ENCODE assay signal across 10 mouse cellular contexts in the genomic region with DNA sequence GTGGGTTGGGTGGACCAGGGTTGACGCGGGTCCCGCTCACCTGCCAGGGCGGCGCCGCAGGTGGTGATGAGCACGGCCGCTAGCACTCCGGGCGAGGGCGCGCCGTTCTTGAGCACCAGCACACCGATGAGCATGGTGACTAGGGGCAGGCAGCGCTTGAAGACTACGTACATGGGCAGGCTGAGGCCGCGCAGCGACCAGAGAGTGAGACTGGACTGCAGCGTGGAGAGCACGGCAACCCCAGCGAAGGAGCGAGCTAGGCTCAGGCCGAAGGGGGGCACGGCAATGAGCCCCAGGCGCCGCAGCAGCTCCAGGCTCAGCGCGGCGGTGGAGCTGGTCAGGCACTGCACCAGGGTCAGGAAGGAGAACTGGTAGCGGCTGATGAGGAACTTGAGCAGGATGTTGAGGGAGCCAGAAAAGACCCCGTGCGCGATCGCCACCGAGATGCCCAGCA. TPM values are rescaled to one million over a fixed set of nuclear protein-coding genes. Genes with fewer than 3 reads are reported as not detected.
A peak's percentile ranks its signal among the peaks of the same experiment; 100 is the strongest.
DNase-seq lines count a peak whose midpoint lies in the region; ATAC-seq and TF ChIP-seq lines count a peak whose summit lies in the region.
"Had no signal": no experiment of that assay in that cellular context is flagged by ENCODE, and none has a peak within 500 bp of the region (broad histone marks: within the 10 kb centered on the region; RNA-seq: fewer than 3 reads in every experiment).

No protein-coding gene starts in this region.

- no peaks in the 10 kb centered on the region for H3K36me3 ChIP-seq in CH12.LX (replicated peaks in 1 of 2; ENCODE audit: control insufficient read depth in 1 of 2, insufficient read depth in 1 of 2, low read length in 1 of 2)
- H3K36me3 ChIP-seq in liver, embryonic 12.5 days: no peaks in the 10 kb centered on the region
- H3K36me3 ChIP-seq in neural tube, embryonic 15.5 days: no peaks in the 10 kb centered on the region

- H3K9ac ChIP-seq in CH12.LX (ENCODE audit: insufficient read depth, low read depth): peak overlapping the region; percentile 8; the same call in 1 of the 2 replicates
- H3K9ac ChIP-seq in liver, embryonic 12.5 days: peak overlapping the region; percentile 52
- peak overlapping the region; percentile 55 for H3K9ac ChIP-seq in neural tube, embryonic 15.5 days (replicated peaks)

- H3K4me3 ChIP-seq in gastrocnemius, adult 2 months: peak overlapping the region; percentile 70
- H3K4me3 ChIP-seq in CH12.LX (replicated peaks in 1 of 3; ENCODE audit: low read depth in 2 of 3, low read length in 2 of 3, poor library complexity in 1 of 3): peak overlapping the region; percentile 16 to 59 (median 50)
- H3K4me3 ChIP-seq in liver, embryonic 12.5 days: peak overlapping the region; percentile 61
- H3K4me3 ChIP-seq in neural tube, embryonic 15.5 days (replicated peaks): peak overlapping the region; percentile 56

- no peak for TF ChIP-seq POLR2A in CH12.LX (IDR thresholded peaks at IDR 0.05; ENCODE audit: low read depth, low read length)

- H3K9me3 ChIP-seq in CH12.LX (replicated peaks; ENCODE audit: low read length): peaks cover 14% of the 10 kb centered on the region
- no peaks in the 10 kb centered on the region for H3K9me3 ChIP-seq in liver, embryonic 12.5 days (replicated peaks)
- no peaks in the 10 kb centered on the region for H3K9me3 ChIP-seq in neural tube, embryonic 15.5 days (replicated peaks)

- peaks cover 38% of the 10 kb centered on the region for H3K27me3 ChIP-seq in CH12.LX (replicated peaks)
- H3K27me3 ChIP-seq in liver, embryonic 12.5 days (replicated peaks): peaks cover 58% of the 10 kb centered on the region
- peaks cover 61% of the 10 kb centered on the region for H3K27me3 ChIP-seq in neural tube, embryonic 15.5 days (replicated peaks)

- H3K27ac ChIP-seq in gastrocnemius, adult 2 months: no peak overlapping the region
- H3K27ac ChIP-seq in CH12.LX (ENCODE audit: insufficient read depth, low read depth): no peak overlapping the region
- peak overlapping the region; percentile 66 for H3K27ac ChIP-seq in liver, embryonic 12.5 days
- 0 out of 2 replicates have a peak overlapping the region, but pooled peaks have one; percentile 13 for H3K27ac ChIP-seq in neural tube, embryonic 15.5 days (replicated peaks)
- H3K27ac ChIP-seq: macrophage had no signal

- peak; percentile 26; the same call in 1 of the 2 replicates for ATAC-seq in liver, embryonic 12.5 days
- ATAC-seq in neural tube, embryonic 15.5 days (ENCODE audit: low FRiP score): peak; percentile 69

- intact Hi-C loops in gastrocnemius, adult 2 months (cut with DNase I): no loop called here

- H3K4me1 ChIP-seq in CH12.LX (ENCODE audit: control insufficient read depth in 1 of 2, insufficient read depth in 2 of 2): peaks cover 14 to 38% of the 10 kb centered on the region in 2 experiments
- H3K4me1 ChIP-seq in liver, embryonic 12.5 days: peaks cover 39% of the 10 kb centered on the region
- H3K4me1 ChIP-seq in neural tube, embryonic 15.5 days: peaks cover 36% of the 10 kb centered on the region

- no peaks in the 10 kb centered on the region for H3K79me2 ChIP-seq in CH12.LX (replicated peaks; ENCODE audit: control insufficient read depth, extremely low read depth, insufficient read depth, poor library complexity, severe bottlenecking)

- TF ChIP-seq RAD21 in CH12.LX (IDR thresholded peaks at IDR 0.05; ENCODE audit: low read depth, low read length): no peak; the same call in 1 of the 2 replicates

- no peak for TF ChIP-seq EP300 in CH12.LX (IDR thresholded peaks at IDR 0.05; ENCODE audit: low read length)

- in situ Hi-C loops in CH12.LX (cut with MboI; ENCODE audit: low pct_ligation_motif_present, low pct_unique_long_range_greater_than_20kb, low sequenced_read_pairs): no loop called here

- dilution Hi-C loops in CH12.LX (cut with MboI; ENCODE audit: extremely low pct_ligation_motif_present, extremely low pct_unique_long_range_greater_than_20kb, low sequenced_read_pairs): no loop called here

- WGBS in liver, embryonic 12.5 days (ENCODE audit: insufficient replicate concordance): 2% methylated on average over 36 of the region's 36 CpGs
- WGBS in neural tube, embryonic 15.5 days: under 1% methylated on average over 36 of the region's 36 CpGs

- TF ChIP-seq CTCF in gastrocnemius, adult 2 months (IDR thresholded peaks at IDR 0.05): no peak
- no peak for TF ChIP-seq CTCF in CH12.LX (conservative IDR thresholded peaks at IDR 0.05 in 1 of 2, IDR thresholded peaks at IDR 0.05 in 1 of 2; ENCODE audit: low read depth in 2 of 2, low read length in 2 of 2)

- peak; percentile 24 for DNase-seq in gastrocnemius, adult 2 months
- DNase-seq in gastrocnemius, postnatal 25 days: no peak
- peak; percentile 16 for DNase-seq in CH12.LX (ENCODE audit: extremely low read depth)
- peak; percentile 68 for DNase-seq in embryo, embryonic 10.5 days (ENCODE audit: low spot score)
- DNase-seq in heart, postnatal 4 days: peak; percentile 13
- DNase-seq in T-cell, adult 2 months (ENCODE audit: low spot score): no peak

- H3K4me2 ChIP-seq in CH12.LX (ENCODE audit: insufficient read depth, low read depth, poor library complexity, severe bottlenecking): peak overlapping the region; percentile 99
- peak overlapping the region; percentile 91 for H3K4me2 ChIP-seq in liver, embryonic 12.5 days
- H3K4me2 ChIP-seq in neural tube, embryonic 15.5 days: peak overlapping the region; percentile 99

TF ChIP-seq in CH12.LX, 34 proteins besides CTCF, POLR2A, EP300 and RAD21:
- TF ChIP-seq USF1 (IDR thresholded peaks at IDR 0.05; ENCODE audit: low read depth, low read length): no peak
- 0 out of 2 replicates have a peak, but pooled peaks have one; percentile 21 for TF ChIP-seq NRF1 (IDR thresholded peaks at IDR 0.05; ENCODE audit: low read depth, low read length)
- no peak for TF ChIP-seq ZC3H11A (IDR thresholded peaks at IDR 0.05; ENCODE audit: low read depth, low read length)
- no peak for TF ChIP-seq USF2 (conservative IDR thresholded peaks at IDR 0.05; ENCODE audit: low read depth, low read length)
- TF ChIP-seq ETS1 (conservative IDR thresholded peaks at IDR 0.05; ENCODE audit: low read depth, low read length): no peak
- 0 out of 2 replicates have a peak, but pooled peaks have one; percentile 9 for TF ChIP-seq IRF4 (IDR thresholded peaks at IDR 0.05; ENCODE audit: low read depth, low read length)
- TF ChIP-seq TCF12 (IDR thresholded peaks at IDR 0.05; ENCODE audit: low read depth, low read length): no peak
- TF ChIP-seq SIN3A (IDR thresholded peaks at IDR 0.05; ENCODE audit: low read length): 0 out of 2 replicates have a peak, but pooled peaks have one; percentile 21
- peak; percentile 88 for TF ChIP-seq UBTF (IDR thresholded peaks at IDR 0.05; ENCODE audit: low read depth, low read length)
- no peak for TF ChIP-seq NELFE (IDR thresholded peaks at IDR 0.05; ENCODE audit: low read depth, low read length)
- no peak for TF ChIP-seq JUND (conservative IDR thresholded peaks at IDR 0.05; ENCODE audit: low read depth, low read length)
- TF ChIP-seq ZMIZ1 (IDR thresholded peaks at IDR 0.05; ENCODE audit: low read depth, low read length): no peak
- TF ChIP-seq GABPA (IDR thresholded peaks at IDR 0.05; ENCODE audit: insufficient replicate concordance, low read depth, low read length): no peak
- no peak for TF ChIP-seq CHD1 (IDR thresholded peaks at IDR 0.05; ENCODE audit: low read depth, low read length)
- no peak for TF ChIP-seq MEF2A (IDR thresholded peaks at IDR 0.05; ENCODE audit: borderline replicate concordance, low read depth, low read length)
- no peak for TF ChIP-seq MAX (IDR thresholded peaks at IDR 0.05; ENCODE audit: low read length)
- no peak for TF ChIP-seq SMC3 (IDR thresholded peaks at IDR 0.05; ENCODE audit: low read depth, low read length)
- no peak for TF ChIP-seq E2F4 (IDR thresholded peaks at IDR 0.05; ENCODE audit: insufficient replicate concordance, low read depth, low read length)
- no peak for TF ChIP-seq MAZ (IDR thresholded peaks at IDR 0.05; ENCODE audit: low read depth, low read length)
- no peak for TF ChIP-seq RCOR1 (conservative IDR thresholded peaks at IDR 0.05; ENCODE audit: low read depth, low read length)
- no peak for TF ChIP-seq HCFC1 (IDR thresholded peaks at IDR 0.05; ENCODE audit: low read depth, low read length)
TF ChIP-seq in CH12.LX: peak in this region for 4.

RNA-seq across cellular contexts. Expression of a gene that starts 0.7 kb away (rescaled TPM):
- total RNA-seq in gastrocnemius, adult 2 months (2021): not detected
- total RNA-seq in gastrocnemius, postnatal 25 days (2021): not detected
- total RNA-seq in CH12.LX (2012; rRNA removed) (0.21 and 0.93 TPM in 2 replicates), CH12.LX (2014; rRNA removed) (0.52 and 0.57 TPM in 2 replicates)
- polyA plus RNA-seq in CH12.LX (2012; ENCODE audit: insufficient read length, low read depth): 0.37 and 0.40 TPM in 2 replicates
- under 1 TPM in 1 of 2 experiments, not detected in 1; 0.18 TPM for total RNA-seq in heart, postnatal 4 days (2021)
- 9.9 and 10.0 TPM in 2 replicates for polyA plus RNA-seq in liver, embryonic 12.5 days (2016; fragmentation: Nextera tagmentation; extraction: Ambion mirVana)
- 5.0 and 5.3 TPM in 2 replicates for polyA plus RNA-seq in neural tube, embryonic 15.5 days (2015; fragmentation: Nextera tagmentation; extraction: Ambion mirVana)
- total RNA-seq: MEL had no signal

RNA-seq across cellular contexts. Expression of a gene that starts 56.9 kb away (rescaled TPM):
- total RNA-seq in gastrocnemius, adult 2 months (2021): 10 to 100 TPM; 16.1 to 23.8 TPM
- 10 to 100 TPM; 14.6 to 15.6 TPM for total RNA-seq in gastrocnemius, postnatal 25 days (2021)
- total RNA-seq in CH12.LX (2012; rRNA removed) (26.5 and 28.0 TPM in 2 replicates), CH12.LX (2014; rRNA removed) (53.1 and 53.6 TPM in 2 replicates)
- 30.2 and 32.4 TPM in 2 replicates for polyA plus RNA-seq in CH12.LX (2012; ENCODE audit: insufficient read length, low read depth)
- 10 to 100 TPM; 24.0 to 24.2 TPM for total RNA-seq in heart, postnatal 4 days (2021)
- 29.7 and 30.9 TPM in 2 replicates for polyA plus RNA-seq in liver, embryonic 12.5 days (2016; fragmentation: Nextera tagmentation; extraction: Ambion mirVana)
- polyA plus RNA-seq in neural tube, embryonic 15.5 days (2015; fragmentation: Nextera tagmentation; extraction: Ambion mirVana): 32.9 and 34.0 TPM in 2 replicates

Comparison
In these comparisons a context has a peak if more than half of its experiments do, and no peak if none do; other contexts are left out.
1. DNase-seq: peak in gastrocnemius, adult 2 months (single experiment), CH12.LX (single experiment), embryo, embryonic 10.5 days (single experiment) and heart, postnatal 4 days (single experiment); none in gastrocnemius, postnatal 25 days (single experiment) and T-cell, adult 2 months (single experiment).
2. H3K27ac ChIP-seq: peak in liver, embryonic 12.5 days (single experiment) and neural tube, embryonic 15.5 days (single experiment); none in gastrocnemius, adult 2 months (single experiment) and CH12.LX (single experiment).
3. Peak in every context shown above with its lines, with median percentiles within 50 percentile points of each other: H3K4me3 ChIP-seq, H3K4me2 ChIP-seq and H3K9ac ChIP-seq.